Mouse (Mus musculus): Measurements from ENCODE around the gene Tmtc1.

GRCm38 (mm10) chr6:148328928-148329327 lies 115.3 kb downstream of the Tmtc1 start:
- TF ChIP-seq CTCF (conservative IDR thresholded peaks at IDR 0.05; ENCODE audit: low read length) = no peak
- no peak for TF ChIP-seq POU5F1 (IDR thresholded peaks at IDR 0.05; ENCODE audit: borderline replicate concordance, low read length)

Data from E14TG2a.4 (cell line).